Mouse (Mus musculus): ENCODE results near the gene Tcf7.

Tcf7 gene

DNA sequence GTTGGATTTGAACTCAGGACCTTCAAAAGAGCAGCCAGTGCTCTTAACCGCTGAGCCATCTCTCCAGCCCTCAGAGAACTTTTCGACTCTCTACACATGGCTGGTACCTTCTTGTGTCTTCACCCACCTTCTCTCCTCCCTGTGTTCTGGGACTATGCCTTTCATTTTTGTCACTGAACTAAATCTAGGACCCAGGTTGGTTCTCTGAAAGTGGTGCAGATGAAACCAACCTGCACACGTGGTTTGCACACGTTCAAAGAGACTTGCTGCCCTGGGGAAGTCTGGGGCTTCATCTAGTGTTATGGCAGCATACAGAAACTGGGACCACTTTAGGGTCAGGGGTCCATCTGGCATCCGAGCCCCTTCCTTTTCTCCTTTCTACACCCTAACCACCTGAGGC lies 15.5 kb downstream of the Tcf7 start:
- peak; percentile 38 for DNase-seq

DNA sequence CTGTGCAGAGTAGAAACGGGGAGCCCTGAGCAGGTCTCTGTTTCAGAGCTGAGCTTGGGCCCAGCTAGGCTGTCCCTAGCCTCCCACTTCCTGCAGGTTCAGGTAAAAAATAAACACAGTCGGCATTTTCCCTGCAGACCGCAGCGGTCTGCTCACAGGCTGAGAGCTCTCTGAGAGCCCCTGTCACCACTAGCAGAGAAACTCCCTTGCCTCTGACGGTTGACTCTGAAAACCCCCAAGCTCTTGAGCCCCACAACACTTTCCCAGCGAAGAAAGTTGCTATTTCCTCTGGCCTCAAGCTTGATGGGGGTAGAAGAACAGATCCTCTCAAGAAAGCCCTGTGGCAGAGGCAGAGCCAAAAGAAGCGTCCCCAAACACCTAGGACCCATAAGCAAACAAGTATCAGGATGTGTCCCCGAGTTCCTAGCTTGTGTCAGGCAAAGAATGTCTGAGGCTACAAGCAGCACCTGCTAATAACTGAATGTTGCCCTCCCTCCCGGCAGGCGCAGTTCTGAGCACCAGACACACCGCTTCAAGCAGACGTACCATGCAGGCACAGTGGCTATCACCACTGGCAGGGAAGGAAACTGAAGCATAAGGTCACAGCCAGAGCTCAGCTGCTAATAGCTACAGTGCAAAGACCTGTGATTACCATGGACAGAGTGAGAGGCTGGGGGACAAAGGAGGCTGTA lies 17.1 kb downstream of the Tcf7 start:
- DNase-seq: peak; percentile 65

DNA sequence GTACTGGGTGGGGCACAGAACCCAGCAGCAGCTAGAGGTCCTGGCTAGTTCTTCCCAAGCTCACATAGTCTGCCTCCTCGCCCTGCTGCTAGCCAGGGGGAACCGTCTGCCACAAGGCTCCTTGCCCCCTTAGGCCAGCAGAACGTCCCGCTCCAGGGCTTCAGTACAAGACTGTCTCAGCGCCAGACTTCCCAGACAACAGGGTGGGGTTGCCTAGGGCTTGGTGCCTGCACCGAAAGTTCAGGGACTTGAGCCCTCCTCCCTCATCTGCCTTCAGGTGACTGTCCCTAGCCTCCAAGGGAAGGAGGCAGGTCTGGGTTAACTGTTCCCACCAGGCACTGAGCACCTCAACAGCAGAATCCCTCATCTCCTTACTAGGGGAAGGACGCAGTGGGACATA lies 17.9 kb downstream of the Tcf7 start:
- peak; percentile 42 for DNase-seq

DNA sequence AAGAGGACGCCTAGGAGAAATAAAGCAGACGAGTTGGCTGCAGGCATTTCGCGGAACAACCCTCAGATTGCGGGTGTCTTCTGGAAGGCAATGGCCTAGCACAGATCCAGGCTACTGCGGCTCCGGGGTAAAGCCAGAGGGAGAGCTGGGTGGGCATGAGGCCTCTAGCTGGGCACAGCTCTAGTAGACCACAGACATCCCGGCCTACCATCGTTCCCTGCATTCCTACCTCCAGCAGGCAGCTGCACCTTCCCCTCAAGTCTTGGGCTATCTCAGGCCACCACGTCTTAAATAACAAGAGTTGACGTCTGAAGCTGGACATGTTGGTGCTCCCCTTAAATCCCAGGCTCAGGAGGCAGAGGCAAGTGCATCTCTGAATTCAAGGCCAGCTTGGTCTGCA lies 20.5 kb downstream of the Tcf7 start:
- DNase-seq: peak; percentile 39

DNA sequence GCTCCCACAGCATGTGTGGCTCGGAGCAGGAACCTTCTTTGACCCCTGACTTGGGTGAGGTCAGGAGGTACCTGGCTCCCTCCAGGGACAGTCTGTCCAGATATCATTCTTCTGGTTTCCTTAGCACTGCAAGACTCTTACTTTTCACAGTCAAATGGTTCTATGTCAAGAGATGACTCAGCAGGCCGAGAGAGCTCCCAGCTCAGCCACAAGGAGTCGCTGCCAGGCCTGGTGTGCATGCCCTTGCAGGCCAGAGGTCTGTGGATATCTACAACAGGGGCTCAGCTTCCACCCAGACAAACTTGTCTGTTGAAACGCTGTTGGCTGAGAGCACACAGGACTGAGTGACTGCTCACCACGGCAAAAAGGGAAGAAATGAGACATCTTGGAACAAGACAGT lies 20.9 kb downstream of the Tcf7 start:
- DNase-seq: peak; percentile 81

DNA sequence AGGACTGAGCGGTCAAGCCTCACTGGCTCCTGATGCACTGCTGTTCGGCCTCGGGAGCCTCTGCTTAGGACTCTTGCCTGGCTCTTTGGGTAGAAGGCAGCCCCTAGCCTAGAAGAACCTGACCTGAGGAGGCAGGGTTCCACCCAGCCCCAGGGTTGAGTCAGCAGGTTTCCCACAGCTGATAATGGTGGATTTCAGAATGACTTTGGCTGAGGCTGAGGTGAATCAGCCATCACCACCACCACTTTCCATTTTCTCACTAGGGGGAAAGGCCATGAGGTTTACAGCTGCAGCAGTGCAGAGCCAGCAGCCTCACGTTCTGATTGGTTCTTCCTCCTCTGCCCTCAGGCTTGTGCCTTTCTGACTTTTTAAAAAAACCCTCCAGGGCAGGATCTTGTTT lies 21.9 kb downstream of the Tcf7 start:
- peak; percentile 35 for DNase-seq

DNA sequence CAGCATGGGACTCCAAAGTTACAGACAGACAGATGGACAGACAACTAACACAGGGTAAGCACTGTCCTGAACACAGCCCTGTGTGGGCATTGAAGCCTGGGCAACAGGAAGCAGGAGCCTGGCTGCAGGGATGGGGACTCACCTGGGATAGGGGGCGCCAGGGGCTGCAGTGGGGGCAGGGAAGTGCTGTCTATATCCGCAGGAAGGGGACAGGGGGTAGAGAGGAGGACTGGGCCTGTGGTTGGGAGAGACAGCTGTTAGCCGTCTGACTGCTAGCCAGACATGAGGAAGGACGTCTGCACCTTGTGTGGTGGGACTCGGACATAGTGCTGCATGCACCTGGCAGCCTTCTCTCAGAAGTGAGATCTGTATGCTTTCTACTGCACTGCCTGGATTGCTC lies 24.1 kb downstream of the Tcf7 start:
- peak; percentile 52 for DNase-seq

DNA sequence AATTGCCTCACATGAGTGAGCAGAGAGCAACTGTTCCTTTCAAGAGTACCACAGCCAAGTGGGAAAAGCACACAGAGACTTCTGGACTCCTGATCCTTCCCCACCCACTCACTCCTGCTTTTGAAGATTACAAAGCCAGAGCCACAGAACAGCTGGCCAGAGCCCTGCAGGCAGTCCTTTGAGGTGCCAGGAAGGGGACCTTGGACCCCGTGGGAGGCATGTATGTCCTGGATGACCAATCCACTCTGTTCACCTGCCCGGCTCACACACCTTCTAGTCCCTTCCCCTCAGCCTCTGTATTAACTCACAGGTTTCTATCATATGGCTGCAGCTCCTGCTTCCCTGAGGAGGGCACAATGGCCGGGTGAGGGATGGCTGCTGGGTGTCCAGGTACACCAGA lies 25.4 kb downstream of the Tcf7 start:
- peak; percentile 20 for DNase-seq

DNA sequence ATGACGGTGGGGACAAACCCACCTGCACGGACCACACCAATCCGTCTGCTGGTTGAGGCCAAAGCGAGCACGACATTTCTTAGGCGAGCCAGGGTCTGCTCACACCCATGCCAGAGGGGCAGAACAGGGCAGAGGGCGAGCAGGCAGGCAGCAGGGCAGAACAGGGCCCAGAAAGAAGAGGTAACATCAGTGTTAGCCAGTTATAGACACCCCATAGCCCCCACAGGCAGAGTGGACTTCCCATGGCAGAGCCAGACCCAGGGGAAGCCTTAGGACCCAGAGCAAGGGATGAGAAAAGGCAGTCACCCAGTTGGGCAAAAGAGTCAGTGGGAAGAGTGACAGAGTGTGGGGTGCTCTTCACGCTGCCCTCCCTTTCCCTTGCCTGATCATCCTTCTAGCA lies 27.7 kb downstream of the Tcf7 start:
- peak; percentile 37 for DNase-seq

DNA sequence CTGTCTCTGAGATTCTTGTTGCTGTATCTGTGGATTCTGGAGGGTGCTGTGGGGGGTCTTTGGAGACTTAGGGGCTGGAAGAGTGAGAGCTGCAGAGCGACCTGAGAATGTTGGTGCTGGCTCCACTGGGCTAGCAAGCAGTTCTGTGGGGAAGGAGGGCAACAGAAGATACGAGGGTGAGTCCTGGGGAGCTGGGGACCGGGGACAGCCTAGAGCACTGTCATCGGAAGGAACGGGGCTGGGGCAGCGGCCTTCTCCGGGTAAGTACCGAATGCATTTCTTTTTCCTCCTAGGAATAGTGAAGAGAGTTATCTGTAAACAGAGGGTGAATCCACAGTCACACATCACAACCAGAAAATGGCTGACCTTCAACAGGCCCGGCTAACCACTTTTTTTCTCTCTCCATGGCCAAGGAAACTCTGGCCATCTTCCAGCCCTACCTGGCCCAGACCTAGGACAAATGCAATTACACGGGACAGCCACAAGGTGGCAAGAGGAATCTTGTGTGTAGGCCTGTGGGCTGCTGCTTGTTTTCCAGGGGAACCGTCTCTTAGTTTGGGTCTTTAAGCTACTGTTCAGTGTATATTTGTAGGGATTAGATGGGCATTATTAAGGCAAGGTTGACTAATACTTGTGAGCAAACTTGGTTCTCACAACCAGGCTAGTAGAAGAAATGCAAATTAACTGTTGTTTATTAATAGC lies 29.0 kb downstream of the Tcf7 start:
- DNase-seq: peak; percentile 58

DNA sequence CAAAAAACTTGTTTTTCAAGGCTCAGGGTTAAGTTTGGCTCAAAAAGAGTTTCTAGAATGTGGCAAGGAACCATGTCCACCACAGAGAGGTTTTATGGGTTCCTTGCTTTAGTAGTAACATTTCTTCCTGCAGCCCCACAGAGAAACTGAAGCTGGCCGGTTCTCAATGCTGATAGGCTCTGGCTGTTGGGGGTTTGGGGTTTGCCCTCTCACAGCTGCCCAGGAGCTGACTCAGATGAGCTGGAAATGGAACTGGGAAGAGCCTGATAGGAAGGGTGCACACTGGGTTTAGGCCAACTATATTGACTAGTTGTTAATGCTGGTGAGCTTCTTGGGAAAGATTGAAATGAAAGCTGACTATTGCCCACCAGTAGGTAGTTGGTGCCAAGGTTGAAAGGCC lies 30.1 kb downstream of the Tcf7 start:
- DNase-seq: peak; percentile 37

DNA sequence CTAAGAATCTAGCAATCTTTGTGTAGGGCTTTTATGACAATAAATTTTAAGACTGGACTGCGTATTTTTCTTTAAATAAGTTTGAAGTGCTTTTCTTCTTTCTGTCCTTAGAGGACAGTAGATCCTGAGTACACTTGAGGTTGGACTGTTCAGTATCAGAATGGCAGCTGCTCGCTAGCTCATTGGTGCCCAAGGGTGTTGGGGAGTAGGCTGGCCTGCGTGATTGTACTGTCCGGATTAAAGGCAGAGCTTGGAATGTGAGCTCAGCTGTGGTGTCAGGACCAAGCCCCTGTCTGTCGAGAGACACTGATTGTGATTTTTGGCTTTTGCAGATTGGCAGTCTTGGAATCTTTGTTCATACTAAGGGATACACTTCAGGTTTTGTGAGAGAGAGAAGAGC lies 31.0 kb downstream of the Tcf7 start:
- DNase-seq: peak; percentile 38

DNA sequence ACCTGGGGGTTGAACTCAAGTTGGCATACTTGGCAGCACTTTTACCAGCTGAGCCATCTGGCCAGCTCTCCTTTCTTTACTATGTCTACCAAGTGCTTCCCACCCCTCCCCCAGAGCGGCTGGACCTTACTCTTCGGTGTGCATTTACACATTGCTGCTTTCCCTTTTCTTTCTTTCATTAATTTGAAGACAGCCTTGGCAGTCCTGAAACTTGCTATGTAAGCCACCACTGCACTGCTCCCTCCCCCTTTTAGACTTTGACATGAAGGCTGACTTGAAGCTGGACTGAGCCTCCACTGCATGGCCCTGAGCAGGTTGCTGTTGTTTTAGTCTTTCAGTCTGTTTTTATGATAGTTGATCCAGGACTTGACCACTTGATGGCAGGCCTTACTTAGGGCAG lies 33.4 kb downstream of the Tcf7 start:
- DNase-seq: no peak

DNA sequence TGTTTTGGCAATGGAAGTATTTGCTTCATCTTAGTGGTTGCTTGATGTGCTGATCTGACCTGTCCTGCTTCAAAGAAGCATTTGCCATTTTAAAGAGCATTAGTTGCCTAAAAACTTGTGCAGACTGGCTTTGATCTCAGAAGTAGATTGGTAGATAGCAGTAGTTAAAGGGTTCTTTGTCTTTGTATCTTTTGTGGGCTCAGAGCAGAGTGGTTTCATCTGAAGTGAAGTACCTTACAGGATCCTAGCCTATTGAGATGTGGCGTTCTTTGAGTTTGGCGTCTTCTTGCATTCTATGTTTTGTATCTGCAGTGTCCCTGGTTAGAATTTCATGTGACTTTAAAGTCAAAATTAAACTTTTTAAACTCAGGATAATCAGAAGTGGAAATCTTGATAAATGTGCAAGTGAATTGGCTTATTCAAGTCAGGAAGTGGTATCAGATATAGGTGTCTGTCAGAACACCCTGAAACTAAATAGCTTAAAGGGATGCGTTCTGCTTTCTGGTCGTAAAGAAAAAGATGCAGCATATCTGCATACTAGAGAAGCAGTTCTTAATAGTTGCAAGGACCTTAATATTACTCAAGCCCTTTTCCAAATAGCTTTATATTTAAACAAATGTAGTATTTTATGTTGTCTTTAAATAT lies 41.8 kb downstream of the Tcf7 start:
- no peak for DNase-seq

DNA sequence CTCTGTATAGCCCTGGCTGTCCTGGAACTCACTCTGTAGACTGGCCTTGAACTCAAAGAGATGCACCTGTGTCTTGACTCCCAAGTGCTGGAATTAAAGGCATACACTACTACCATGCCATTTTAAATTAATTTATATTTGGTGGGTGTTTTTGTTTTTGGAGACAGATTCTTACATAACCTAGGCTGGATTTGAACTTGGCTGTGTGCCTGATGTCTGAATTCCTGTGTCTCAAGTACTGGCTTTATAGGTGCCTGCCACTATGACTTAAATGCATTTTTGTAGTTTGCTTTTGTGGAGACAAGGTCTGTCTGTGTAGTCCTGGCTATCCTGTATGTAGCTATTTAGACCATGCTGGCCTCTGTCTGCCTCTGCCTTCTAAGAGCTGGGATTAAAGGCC lies 48.3 kb downstream of the Tcf7 start:
- no peak for DNase-seq

DNA sequence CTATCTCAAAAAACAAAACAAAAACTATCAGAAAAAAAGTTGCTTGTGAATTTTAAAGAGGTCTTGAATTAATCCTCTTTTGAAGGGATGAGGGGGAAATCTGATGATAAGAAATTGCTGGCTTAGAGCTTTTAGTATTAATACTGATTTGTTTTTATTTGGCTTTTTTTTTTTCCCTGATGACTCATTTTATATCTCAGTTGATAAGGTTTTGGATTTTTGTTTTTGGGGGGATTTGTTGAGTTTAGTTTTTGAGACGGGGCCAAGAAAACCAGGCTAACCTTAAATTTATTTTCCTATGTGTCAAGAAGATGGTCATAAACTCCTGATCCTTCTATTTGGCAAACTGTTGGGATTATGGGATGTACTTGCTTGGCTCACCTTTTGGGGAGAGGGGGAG lies 48.9 kb downstream of the Tcf7 start:
- DNase-seq: no peak

DNA sequence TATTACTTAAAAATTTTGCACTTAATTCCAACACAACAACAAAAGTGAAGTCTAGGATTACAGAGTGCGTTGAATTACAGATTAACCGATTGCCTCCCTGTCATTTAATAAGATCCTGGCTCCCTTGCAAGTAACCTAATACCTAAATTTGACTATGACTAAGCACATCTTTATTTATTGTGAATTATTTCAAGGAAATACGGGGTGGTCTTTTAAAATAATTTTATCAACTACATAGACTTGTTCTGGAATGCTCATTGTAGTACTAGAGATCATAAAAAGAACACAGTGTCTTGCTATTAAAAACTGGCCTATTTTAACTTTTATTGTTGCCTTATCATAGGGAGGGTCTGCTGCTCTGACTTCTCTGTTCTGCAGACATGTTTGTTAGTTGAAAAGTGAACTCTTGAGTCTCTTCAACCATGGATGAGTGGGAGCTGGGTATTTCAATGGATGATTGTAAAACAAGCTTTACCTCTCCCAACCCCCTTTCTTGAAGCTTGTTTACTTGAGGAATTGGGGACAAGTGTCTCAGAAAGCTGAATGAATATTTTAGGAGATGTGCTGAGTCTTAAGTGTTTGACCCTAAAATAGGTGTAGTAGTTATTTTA lies 49.7 kb downstream of the Tcf7 start:
- no peak for DNase-seq

DNA sequence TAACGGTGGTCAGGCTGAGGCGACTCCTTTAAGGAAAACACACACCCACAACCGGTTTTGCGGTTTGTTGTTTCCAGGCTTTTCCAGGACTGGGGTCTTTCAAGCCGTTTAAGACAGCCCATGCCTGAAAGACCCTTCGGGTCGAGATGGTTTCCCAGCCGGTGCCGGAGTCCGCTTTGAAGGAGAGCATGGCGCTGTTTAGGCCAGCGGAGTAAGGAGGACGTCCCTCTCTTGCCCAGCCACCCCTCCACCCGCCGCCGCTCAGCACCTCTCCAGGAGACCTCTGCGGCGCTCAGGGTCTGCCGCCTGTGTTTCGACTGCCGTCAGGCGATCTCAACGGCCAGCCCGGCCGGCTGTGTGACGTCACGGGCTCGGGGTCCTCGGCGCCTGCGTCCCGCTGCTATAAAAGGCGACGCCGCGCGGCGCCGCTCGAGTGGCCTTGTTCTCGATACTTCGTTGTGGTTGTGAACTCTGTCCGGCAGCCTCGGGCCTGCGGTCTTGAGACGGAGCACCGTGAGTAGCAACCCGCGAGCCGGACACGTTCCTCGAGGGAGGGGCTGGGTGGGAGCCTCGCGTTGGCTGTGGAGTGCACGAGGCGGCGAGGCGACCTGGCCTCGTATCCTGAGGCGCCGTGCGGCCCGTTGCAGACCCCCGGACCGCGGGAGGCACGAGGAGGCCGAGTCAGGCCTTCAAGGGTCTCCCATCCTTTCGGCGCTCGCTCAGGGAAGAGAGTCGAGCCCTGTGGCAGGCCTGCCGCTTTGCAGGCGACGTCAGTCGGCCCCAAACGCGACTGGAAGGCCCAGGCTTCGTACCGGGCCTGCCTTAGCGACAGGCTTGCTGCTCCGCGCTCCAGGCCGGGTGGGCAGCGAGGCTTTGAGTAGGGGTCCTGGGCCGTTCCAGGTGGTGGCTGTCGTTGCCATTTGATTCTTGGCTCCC lies 50.9 kb downstream of the Tcf7 start, which contains the start of gene Skp1a:
Skp1a (plus strand) TSS at position 390 of the 936 bp plus-strand sequence.
- DNase-seq: peak; percentile 97

DNA sequence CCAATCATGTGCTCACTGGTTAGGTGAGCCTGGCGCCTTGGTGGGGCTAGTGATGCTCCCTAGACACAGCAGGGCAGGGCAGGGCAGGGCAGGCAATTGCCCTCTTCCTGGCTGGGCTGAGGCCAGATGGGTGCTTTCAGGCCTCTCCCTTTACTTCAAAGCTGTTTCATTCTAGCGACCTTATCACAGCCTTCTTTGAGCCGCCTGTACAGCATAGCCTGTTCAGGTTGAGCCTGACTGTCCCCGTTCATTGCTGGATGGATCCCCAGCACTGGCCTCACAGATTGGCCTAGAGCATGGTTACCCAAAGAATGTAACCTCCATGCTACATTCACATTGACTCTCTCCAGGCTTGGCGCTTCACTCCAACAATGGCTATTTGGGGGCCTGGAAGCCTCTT lies 52.1 kb downstream of the Tcf7 start:
- DNase-seq: no peak

DNA sequence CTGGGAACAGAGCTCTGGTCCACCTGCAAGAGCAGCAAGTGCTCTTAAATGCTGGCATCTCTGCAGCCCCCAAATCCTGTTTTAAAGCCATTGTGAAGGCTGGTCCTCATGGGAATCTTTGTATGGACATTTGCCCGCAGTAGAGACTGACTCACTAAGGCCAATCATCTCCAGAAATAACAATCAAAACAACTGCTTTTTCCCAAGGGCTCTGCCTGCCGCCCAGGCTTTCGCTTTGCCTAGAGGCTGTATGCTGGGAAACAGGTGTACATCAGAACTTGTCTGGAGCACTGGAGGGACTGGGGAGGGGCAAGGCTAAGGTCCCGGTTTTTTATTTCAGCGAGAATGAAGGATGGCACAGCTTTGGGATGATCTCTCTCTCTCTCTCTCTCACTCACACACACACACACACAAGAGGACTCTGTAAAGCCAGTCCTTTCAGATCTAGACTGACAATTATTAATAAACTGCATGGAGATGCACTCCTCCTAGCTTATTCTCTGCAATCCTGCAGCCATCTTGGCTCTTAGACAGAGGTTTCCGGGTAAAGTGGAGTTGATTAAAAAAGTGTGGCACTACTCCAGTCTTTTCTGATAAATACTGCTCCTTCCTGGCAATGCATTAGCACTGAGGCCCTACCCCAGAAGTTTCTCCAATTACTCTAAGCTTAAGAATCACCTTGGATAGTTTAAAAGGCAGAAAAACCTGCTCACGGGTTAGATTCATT lies 53.9 kb downstream of the Tcf7 start:
- no peak for DNase-seq

DNA sequence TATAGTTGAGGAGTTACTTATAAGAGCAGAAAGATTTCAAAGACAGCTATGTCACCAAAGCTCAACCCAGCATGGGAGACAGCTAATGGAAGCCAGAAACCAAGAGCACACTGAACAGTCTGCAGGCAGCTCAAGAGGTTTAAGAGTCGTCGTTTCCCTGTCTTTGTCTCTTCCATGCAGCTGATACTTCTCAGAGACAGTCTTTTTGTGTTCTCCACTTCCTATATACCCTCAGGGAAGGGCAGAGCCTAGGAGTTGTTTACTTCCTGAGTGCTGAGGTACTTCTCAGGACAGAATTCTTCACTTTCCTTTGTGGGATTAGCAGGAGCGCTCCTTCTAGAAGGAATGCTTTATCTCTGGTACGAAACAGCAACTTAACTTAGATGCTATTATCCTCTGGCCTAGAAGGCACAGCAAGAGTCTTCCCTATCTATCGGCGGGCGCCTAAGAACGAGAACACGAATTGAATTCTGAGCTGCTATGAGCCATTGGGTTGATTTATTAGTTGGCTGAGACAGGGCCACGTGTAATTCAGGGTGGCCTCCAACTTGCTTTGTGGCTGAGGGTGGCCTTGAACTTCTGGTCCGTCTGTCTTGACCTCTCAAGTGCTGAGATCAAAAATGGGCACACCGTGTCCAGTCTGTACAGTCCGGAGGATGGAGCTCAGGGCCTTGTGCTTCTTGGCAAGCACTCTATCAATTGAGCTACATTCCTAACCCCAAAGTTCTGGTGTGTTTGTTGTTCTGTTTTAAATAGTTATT lies 55.2 kb downstream of the Tcf7 start:
- no peak for DNase-seq
